Mouse (Mus musculus) right cerebral cortex, postnatal 14 days (tissue): Measurements from ENCODE around the gene Gm9639.
A peak's percentile ranks its signal among the peaks of the same experiment; 100 is the strongest.
"Not testable (repeated sequence)": the region's sequence is repeated elsewhere in the genome, so short reads cannot be mapped to it uniquely, and the experiment has no call there.

ENCODE experiments used
- DNase-seq: peaks from one replicate; pipeline ENCODE4 v3.0.0; 2022

Gm9639 gene

DNA sequence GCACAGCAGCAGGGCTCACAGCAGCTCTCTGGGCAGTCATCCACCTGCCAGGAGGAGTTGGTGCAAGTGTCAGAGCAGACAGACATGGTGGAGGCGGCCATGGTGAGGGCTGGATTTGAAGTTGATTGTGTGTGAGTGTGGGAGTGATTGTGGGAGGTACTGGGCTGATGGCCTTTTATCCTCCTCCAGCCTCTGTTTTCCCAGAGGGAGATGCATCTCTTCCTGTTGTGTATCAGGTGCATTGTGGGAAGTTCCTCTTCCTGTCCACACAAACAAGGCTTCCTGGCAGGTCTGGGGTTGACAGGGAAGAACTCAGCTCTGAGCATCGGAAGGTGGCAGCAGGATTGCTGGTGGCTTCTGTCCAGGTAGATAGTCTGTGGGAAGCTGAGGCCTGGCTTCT is at the start of gene Gm9639:
TSS of gene Gm9639 (minus strand) at position 101 of the 400 bp plus-strand sequence.
- no peak for DNase-seq

DNA sequence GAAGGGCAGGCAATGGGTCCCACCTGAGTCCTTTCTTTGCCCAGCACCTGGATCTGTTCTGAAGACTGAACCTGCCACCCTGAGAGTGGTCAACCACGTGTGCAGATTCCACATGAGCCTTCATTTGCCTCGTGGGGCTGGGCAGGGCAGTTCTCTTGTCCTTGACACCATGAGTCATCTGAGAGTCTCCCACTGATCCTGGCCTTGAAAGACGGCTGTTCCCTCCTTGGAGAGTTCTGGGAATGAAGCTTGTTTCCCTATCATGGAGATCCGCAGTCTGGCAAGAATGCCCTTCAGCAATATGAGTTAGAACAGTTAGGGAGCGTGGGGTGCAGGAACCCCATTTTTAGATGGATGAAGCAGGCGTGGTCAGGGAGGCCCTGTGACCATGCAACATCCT is 44.1 kb upstream of the Gm9639 start:
- DNase-seq: no peak

DNA sequence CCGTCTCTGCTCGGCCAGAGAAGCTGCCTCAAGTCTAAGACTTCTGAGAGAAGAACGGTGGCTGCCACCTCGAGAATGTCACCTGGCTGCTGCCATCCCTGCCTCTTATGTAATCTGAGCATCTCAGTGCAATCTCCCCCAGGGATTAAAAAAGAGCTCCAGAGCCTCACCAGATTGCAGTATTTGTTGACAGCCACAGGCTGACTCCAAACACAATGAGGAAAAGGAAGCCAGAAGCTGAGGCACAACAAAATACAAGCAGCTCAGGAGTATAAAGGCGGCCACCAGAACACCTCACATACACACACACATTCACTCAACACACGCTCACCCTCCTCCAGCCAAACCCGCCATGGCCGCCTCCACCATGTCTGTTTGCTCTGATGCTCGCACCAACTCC is 40.8 kb upstream of the Gm9639 start, which contains the start of gene Krtap10-10:
TSS of gene Krtap10-10 (plus strand) at position 301 of the 400 bp plus-strand sequence.
- no peak for DNase-seq

DNA sequence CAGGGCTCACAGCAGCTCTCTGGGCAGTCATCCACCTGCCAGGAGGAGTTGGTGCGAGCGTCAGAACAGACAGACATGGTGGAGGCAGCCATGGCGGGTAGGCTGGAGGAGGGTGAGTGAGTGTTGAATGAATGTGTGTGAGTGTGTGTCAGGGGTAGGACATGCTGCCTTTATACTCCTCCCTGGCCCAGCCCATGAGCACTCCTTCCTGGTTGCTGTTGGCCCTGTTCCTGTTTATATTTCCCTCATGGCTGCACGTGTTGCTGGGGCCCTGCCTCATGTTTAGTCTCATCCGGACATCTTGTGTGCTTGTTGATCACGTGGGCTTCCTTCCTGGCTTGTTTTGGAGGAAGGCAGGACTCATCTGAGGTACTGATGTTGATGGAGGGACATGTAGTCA is 32.1 kb upstream of the Gm9639 start, which contains the start of gene Krtap10-4:
TSS of gene Krtap10-4 (minus strand) at position 145 of the 400 bp plus-strand sequence.
- DNase-seq: no peak

DNA sequence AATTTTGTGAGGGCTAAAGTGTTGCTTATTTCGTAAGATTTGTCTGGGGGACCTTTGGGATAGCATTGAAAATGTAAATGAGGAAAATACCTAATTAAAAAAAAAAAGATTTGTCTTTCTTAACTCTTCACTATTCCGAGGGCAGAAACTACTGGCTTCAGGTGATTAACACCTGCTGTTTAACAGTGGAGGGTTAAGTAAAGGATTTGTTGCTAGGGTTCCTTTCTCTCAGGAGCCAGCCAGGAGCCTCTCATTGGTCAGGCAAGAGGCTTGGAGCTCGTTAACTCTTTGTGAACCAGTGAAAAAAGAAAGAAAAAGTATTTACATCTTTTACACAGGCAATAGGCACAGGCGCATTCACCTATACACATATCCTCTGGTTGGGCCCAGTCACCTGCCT is 24.3 kb upstream of the Gm9639 start:
- DNase-seq: no peak

DNA sequence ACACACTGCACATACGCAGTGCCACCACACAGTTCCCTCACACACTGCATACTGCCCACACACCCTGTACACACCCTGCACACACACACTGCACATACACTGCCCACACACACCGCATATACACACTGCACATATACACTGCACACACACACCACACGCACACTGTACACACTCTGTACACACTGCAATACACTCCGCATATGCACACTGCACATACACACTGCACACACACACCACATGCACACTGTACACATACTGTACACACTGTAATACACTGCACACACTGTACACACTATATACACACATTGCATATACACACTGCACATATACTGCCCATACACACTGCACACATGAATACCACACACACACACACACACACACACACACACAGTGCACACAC is 23.6 kb upstream of the Gm9639 start:
- no peak for DNase-seq

DNA sequence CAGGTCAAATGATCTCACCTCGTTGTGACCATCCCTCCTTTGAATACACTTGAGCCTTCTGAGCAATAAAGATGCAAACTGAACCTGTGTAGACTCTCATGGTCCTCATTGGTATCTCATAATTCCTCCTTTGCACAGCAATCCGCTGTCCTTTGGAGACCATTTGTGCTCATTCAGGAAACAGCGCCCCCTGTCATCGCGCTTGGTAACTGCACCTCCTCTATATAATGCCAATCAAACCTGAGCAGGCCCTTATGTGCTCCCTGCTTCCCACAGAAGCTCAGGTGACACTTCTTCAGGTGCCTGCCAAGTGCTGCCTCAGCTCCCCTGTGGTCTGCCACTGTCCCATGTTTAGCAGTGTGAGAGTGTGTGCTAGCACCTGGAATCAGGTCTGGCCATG is 20.6 kb upstream of the Gm9639 start:
- peak; percentile 37 for DNase-seq

DNA sequence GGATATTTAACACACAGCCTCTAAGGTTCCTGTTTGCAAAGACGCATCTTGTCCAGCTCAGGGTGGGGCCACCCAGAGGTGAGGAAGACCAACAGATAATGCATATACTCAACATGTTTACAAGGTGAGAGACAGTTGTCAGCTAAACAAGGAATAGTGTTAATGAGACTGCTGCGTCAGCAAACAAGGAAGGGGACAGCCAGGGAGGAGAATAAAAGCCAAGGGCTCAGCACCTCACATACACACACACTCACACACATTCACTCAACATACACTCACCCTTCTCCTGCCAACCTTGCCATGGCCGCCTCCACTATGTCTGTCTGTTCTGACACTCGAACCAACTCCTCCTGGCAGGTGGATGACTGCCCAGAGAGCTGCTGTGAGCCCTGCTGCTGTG is 19.5 kb upstream of the Gm9639 start, which contains the start of gene Gm2696:
TSS of gene Gm2696 (plus strand) at position 301 of the 400 bp plus-strand sequence.
- no peak for DNase-seq

DNA sequence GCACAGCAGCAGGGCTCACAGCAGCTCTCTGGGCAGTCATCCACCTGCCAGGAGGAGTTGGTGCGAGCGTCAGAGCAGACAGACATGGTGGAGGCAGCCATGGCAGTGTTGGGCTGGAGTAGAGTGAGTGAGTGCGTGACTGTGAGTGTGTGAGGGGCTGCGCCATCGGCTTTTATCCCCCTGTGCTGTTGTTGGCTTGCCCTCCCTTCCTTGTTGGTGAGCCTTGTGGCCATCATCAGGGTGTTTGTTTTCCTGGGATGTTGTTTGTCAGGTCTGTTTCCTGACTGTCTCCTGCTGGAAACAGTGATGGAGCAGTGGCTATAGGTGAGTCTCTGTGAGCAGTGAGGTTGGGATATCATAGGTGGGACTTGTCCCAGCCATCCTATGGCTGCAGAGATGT is 16.9 kb upstream of the Gm9639 start, which contains the start of gene Gm9507:
TSS of gene Gm9507 (minus strand) at position 101 of the 400 bp plus-strand sequence.
- DNase-seq: no peak

DNA sequence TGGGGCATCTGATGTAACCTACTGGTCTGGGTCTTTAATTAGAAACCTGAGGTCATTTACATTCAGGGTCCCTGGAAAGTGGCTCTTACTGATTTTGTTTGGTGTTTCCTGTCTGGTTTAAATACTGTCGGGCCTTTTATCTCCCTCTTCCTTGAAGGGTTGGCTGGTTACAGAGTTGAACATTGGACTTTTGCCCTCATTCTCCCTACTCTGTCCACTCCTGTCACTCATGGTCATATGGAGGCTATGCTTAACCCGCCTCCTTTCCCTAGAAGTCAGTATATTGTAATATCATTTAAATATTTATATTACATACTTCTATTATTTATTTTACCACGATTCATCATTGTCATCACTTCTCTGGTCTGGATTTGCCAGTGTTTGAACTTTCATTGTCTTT is 9.2 kb upstream of the Gm9639 start:
- no peak for DNase-seq

DNA sequence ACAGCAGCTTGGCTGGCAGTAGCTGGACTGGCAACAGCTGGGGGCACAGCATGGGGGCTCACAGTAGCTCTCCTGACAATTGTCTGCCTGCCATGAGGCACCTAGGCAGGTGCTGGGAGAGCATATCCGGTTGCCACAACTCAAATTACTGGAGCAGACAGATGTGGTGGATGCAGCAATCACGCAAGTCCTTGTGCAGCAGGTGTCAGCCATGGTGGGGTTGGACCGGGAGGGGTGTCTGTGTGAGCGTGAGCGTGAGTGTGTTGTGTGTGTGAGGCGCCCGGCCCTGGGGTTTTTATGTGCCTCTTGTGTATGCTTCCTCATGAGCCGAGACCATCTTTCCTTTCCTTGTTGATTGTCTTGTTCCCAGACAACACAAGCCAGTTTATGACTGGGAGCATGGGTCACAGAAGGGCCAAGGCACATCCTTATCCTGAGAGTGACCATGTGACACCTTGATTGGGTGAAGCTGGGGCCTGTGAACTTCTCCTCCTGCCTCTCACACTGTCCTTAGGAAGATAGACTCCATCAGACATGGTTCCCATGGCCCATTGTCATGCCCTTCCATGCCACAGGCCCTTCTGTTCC is 4.1 kb upstream of the Gm9639 start, which contains the start of gene Gm19668:
TSS of gene Gm19668 (minus strand) at position 213 of the 588 bp plus-strand sequence.
- no peak for DNase-seq

DNA sequence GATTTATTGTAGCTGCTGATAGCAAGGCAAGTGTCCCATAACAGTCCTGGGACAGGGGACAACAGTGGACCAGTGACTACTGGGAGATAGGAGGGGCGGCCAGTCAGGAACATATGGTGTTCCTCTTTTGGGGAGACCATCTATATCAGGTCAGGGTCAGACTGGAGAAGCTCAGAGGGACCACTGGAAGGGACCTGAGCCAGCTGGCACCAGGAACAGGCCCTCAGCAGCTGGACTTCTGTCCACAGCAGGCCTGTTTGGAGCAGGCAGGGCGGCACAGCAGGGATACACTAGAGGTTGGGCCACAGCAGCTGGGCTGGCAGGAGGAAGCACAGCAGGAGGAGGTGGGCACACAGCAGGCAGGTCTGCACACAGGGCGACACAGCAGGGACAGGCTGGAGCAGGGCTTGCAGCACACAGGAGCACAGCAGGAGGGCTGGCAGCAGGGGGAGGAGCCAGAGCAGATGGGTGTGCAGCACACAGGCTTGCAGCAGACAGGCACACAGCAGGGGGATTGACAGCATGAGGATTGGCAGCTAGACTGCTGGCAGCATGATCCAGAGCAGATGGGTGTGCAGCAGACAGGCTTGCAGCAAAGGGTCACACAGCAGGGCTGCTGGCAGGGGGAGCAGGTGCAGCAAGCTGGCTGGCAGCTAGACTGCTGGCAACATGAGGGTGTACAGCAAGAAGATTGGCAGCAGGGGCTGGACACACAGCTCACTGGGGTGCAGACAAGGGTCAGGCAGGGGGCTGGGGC is 3.5 kb upstream of the Gm9639 start:
- not testable (repeated sequence) for DNase-seq

DNA sequence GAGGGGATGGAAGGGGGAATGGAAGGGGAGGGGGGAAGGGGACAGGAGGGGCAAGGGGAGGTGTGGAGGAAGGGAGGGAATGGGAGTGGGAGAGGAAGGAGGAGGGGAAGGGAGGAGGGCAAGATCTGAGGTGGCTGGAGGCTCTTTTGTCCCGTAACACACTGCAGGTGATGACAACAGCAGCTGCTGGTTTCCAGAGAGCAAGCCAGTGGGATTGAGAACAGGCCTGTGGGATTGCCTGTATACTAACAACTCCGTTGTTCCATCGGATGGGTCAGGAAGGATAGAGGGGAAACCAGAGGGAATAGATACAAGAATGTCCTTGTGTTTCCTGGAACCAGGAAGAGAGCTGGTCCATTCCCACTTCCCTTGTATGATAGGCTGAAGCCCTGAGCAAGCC is 2.8 kb upstream of the Gm9639 start:
- DNase-seq: no peak

DNA sequence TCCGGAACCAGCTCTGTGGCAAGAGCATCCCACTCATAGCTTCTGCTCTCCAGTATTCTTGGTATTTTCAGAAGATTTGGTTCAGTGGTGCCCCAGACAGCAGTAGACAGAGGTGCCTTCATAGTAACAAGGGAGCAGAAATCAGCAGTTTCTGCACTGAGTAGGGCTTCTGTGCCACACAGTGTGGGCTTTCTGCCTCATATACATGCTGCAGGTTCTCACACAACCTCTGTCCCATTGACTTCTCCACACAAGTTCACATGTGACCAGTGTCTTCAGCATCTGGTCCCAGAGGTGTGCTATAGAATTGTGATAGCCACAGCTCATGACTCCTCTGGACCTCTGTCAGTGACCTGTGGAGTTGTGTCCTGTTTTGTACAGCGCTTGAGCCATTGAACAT is 6.3 kb downstream of the Gm9639 start:
- DNase-seq: no peak

DNA sequence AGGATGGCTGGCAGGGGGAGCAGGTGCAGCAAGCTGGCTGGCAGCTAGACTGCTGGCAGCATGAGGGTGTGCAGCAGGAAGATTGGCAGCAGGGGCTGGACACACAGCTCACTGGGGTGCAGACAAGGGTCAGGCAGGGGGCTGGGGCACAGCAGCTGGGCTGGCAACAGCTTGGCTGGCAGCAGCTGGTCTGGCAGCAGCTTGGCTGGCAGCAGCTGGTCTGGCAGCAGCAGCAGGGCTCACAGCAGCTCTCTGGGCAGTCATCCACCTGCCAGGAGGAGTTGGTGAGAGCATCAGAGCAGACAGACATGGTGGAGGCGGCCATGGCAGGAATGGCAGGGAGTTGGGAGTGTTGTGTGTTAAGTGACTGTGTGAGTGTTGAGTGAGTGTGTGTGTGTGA is 7.0 kb downstream of the Gm9639 start, which contains the start of gene Gm7137:
TSS of gene Gm7137 (minus strand) at position 325 of the 400 bp plus-strand sequence.
- DNase-seq: not testable (repeated sequence)

DNA sequence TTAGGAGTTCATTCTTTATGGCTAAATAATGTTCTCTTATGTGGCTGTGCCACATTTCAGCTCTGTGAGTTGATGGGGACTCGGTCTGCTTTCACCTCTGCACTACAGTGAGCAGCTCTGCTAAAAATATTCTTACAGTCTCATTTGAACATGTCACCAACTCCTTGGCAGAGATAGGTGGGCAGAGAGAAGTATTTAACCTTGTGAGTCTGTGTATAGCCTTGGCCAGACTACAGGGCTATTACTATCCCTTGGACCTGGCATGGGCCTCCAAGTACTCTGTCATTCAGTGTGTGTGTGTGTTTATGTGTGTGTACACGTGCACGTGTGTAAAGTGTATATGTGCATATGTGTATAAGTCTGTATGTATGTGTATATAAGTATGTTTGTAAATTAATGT is 11.5 kb downstream of the Gm9639 start:
- not testable (repeated sequence) for DNase-seq

DNA sequence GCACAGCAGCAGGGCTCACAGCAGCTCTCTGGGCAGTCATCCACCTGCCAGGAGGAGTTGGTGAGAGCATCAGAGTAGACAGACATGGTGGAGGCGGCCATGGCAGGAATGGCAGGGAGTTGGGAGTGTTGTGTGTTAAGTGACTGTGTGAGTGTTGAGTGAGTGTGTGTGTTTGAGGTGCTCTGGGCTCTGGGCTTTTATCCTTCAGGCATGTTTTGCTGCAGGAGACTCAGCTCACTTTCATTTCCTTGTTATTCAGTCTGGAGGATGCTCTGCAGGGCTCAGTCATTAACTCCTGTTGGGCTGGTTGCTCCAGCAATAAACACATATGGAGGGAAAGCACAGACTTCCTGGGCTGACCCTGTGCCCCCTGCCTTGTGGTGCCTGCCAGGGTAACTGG is 12.4 kb downstream of the Gm9639 start, which contains the start of gene Gm3250:
TSS of gene Gm3250 (minus strand) at position 101 of the 400 bp plus-strand sequence.
- DNase-seq: not testable (repeated sequence)

DNA sequence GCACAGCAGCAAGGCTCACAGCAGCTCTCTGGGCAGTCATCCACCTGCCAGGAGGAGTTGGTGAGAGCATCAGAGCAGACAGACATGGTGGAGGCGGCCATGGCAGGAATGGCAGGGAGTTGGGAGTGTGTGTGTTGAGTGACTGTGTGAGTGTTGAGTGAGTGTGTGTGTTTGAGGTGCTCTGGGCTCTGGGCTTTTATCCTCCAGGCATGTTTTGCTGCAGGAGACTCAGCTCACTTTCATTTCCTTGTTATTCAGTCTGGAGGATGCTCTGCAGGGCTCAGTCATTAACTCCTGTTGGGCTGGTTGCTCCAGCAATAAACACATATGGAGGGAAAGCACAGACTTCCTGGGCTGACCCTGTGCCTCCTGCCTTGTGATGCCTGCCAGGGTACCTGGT is 18.0 kb downstream of the Gm9639 start, which contains the start of gene Gm7138:
TSS of gene Gm7138 (minus strand) at position 101 of the 400 bp plus-strand sequence.
- DNase-seq: not testable (repeated sequence)

DNA sequence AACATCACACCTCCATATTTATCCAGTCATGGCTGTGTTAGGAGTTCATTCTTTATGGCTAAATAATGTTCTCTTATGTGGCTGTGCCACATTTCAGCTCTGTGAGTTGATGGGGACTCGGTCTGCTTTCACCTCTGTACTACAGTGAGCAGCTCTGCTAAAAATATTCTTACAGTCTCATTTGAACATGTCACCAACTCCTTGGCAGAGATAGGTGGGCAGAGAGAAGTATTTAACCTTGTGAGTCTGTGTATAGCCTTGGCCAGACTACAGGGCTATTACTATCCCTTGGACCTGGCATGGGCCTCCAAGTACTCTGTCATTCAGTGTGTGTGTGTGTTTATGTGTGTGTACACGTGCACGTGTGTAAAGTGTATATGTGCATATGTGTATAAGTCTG is 22.7 kb downstream of the Gm9639 start:
- not testable (repeated sequence) for DNase-seq

DNA sequence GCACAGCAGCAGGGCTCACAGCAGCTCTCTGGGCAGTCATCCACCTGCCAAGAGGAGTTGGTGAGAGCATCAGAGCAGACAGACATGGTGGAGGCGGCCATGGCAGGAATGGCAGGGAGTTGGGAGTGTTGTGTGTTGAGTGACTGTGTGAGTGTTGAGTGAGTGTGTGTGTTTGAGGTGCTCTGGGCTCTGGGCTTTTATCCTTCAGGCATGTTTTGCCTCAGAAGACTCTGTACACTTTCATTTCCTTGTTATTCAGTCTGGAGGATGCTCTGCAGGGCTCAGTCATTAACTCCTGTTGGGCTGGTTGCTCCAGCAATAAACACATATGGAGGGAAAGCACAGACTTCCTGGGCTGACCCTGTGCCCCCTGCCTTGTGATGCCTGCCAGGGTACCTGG is 23.7 kb downstream of the Gm9639 start, which contains the start of gene Gm3238:
TSS of gene Gm3238 (minus strand) at position 101 of the 400 bp plus-strand sequence.
- not testable (repeated sequence) for DNase-seq

DNA sequence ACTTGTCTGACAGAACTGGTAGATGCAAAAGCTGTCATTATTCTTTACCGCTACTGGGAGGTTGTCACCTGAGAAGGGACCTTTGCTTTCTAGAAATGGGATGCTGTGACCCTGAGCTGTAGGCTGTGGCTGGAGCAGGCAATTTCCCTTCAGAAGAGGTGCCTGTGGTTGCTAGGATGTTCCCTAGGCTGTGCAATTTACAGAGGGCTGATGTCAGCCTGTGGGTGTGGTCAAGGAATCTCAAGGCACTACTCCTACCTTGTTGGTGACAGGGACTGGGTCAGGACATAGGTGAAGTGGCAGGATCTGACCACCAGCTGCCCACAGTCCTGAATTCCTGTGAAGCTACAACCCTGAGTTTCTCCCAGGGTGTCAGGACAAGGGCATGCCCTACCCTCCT is 25.1 kb downstream of the Gm9639 start:
- no peak for DNase-seq

DNA sequence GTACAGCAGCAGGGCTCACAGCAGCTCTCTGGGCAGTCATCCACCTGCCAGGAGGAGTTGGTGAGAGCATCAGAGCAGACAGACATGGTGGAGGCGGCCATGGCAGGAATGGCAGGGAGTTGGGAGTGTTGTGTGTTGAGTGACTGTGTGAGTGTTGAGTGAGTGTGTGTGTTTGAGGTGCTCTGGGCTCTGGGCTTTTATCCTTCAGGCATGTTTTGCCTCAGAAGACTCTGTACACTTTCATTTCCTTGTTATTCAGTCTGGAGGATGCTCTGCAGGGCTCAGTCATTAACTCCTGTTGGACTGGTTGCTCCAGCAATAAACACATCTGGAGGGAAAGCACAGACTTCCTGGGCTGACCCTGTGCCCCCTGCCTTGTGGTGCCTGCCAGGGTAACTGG is 35.3 kb downstream of the Gm9639 start, which contains the start of gene Gm3233:
TSS of gene Gm3233 (minus strand) at position 101 of the 400 bp plus-strand sequence.
- not testable (repeated sequence) for DNase-seq

DNA sequence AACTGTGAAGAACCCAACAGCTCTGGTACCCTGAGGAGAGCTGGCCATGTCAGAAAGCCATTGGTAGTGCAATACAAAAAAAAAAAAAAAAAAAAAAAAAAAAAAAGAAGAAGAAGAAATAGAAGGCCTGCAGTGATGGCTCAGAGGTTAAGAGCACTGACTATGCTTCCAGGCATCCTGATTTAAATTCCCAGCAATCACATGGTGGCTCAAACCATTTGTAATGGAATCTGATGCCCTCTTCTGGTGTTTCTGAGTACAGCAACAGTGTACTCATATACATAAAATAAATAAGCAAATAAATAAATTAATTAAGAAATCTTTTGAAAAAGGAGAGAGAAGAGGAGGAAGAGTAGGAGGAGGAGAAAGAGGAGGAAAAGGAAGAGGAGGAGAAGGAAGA is 41.4 kb downstream of the Gm9639 start:
- no peak for DNase-seq

DNA sequence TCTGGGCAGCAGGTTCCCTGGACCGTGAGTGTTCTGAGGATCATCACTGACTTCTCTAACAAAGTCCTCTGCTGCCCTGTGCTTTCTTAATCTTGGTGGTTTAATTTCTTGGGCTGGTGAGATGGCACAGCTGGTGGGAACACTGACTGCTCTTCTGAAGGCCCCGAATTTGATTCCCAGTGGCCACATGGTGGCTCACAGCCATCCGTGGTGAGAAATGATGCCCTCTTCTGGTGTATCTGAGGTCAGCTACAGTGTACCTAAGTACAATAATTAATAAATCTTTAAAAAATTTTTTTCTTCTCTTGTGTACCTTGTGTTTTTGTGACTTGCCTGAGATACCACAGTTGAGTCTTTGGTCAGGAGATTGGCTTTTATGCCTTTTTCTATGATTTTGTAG is 42.6 kb downstream of the Gm9639 start:
- not testable (repeated sequence) for DNase-seq
